Mouse (Mus musculus): ENCODE data around the gene Anks3. TPM values are rescaled to one million over a fixed set of nuclear protein-coding genes. Genes with fewer than 3 reads are reported as not detected.

The Anks3 gene
- polyA plus RNA-seq, 1 experiment from 2014 or later: 56.2 TPM

Other genes starting within 250 kb of the Anks3 start
- gene Nmral1, start 244.8 kb downstream of the Anks3 start, polyA plus RNA-seq (2015; fragmentation: Nextera tagmentation; extraction: Ambion mirVana): 78.7 and 81.2 TPM in 2 replicates
- gene Hmox2, start 237.8 kb downstream of the Anks3 start, polyA plus RNA-seq (2015; fragmentation: Nextera tagmentation; extraction: Ambion mirVana): 106 and 113 TPM in 2 replicates
- 83.2 and 91.1 TPM in 2 replicates for gene Cdip1, start 173.9 kb downstream of the Anks3 start, polyA plus RNA-seq (2015; fragmentation: Nextera tagmentation; extraction: Ambion mirVana)
- 0.57 and 0.69 TPM in 2 replicates for gene 4930562C15Rik, start 128.8 kb downstream of the Anks3 start, polyA plus RNA-seq (2015; fragmentation: Nextera tagmentation; extraction: Ambion mirVana)
- gene Ubald1, start 83.9 kb downstream of the Anks3 start, polyA plus RNA-seq (2015; fragmentation: Nextera tagmentation; extraction: Ambion mirVana): 35.7 TPM in 2 replicates
- 88.1 and 93.0 TPM in 2 replicates for gene Mgrn1, start 78.0 kb downstream of the Anks3 start, polyA plus RNA-seq (2015; fragmentation: Nextera tagmentation; extraction: Ambion mirVana)
- 150 and 167 TPM in 2 replicates for gene Nudt16l1, start 25.4 kb downstream of the Anks3 start, polyA plus RNA-seq (2015; fragmentation: Nextera tagmentation; extraction: Ambion mirVana)
- gene Sept12, start 33.6 kb upstream of the Anks3 start, polyA plus RNA-seq (2015; fragmentation: Nextera tagmentation; extraction: Ambion mirVana): 0.31 TPM in 1 of 2 replicates, not detected in the other
- gene Smim22, start 43.1 kb upstream of the Anks3 start, polyA plus RNA-seq (2015; fragmentation: Nextera tagmentation; extraction: Ambion mirVana): 30.2 and 33.8 TPM in 2 replicates
- 53.5 and 60.3 TPM in 2 replicates for gene Rogdi, start 49.3 kb upstream of the Anks3 start, polyA plus RNA-seq (2015; fragmentation: Nextera tagmentation; extraction: Ambion mirVana)
- 149 and 153 TPM in 2 replicates for gene Glyr1, start 85.7 kb upstream of the Anks3 start, polyA plus RNA-seq (2015; fragmentation: Nextera tagmentation; extraction: Ambion mirVana)
- 19.8 and 21.4 TPM in 2 replicates for gene Ubn1, start 85.9 kb upstream of the Anks3 start, polyA plus RNA-seq (2015; fragmentation: Nextera tagmentation; extraction: Ambion mirVana)
- gene Ppl, start 168.2 kb upstream of the Anks3 start, polyA plus RNA-seq (2015; fragmentation: Nextera tagmentation; extraction: Ambion mirVana): 6.3 and 6.7 TPM in 2 replicates
- 0.65 and 0.78 TPM in 2 replicates for gene Sec14l5, start 182.9 kb upstream of the Anks3 start, polyA plus RNA-seq (2015; fragmentation: Nextera tagmentation; extraction: Ambion mirVana)
- 22.1 and 24.0 TPM in 2 replicates for gene Nagpa, start 239.8 kb upstream of the Anks3 start, polyA plus RNA-seq (2015; fragmentation: Nextera tagmentation; extraction: Ambion mirVana)

Data from lung, embryonic 15.5 days (tissue).